Mouse (Mus musculus): ENCODE results near the gene Osbpl9. TPM values are rescaled to one million over a fixed set of nuclear protein-coding genes. Genes with fewer than 3 reads are reported as not detected.

The Osbpl9 gene
- total and polyA plus RNA-seq, 3 experiments = 55.5 to 73.5 (median 59.2) TPM

- no peak overlapping the region for H3K4me3 ChIP-seq (replicated peaks in 1 of 3; ENCODE audit: low read depth in 2 of 3, low read length in 2 of 3, poor library complexity in 1 of 3)
- peaks cover 8 to 17% of the 10 kb centered on the region in 2 experiments; a peak in 3 of 4 replicates for H3K4me1 ChIP-seq (ENCODE audit: control insufficient read depth in 1 of 2, insufficient read depth in 2 of 2)
- no peaks in the 10 kb centered on the region for H3K36me3 ChIP-seq (replicated peaks in 1 of 2; ENCODE audit: control insufficient read depth in 1 of 2, insufficient read depth in 1 of 2, low read length in 1 of 2)
- no peak for DNase-seq (ENCODE audit: extremely low read depth)
- no peaks in the 10 kb centered on the region for H3K9me3 ChIP-seq (replicated peaks; ENCODE audit: low read length)
- in situ Hi-C loops (cut with MboI; ENCODE audit: low pct_ligation_motif_present, low pct_unique_long_range_greater_than_20kb, low sequenced_read_pairs) = no loop called here
- TF ChIP-seq HCFC1 (IDR thresholded peaks at IDR 0.05; ENCODE audit: low read depth, low read length) (no peak), CHD2 (IDR thresholded peaks at IDR 0.05; ENCODE audit: low read length) (no peak), MEF2A (IDR thresholded peaks at IDR 0.05; ENCODE audit: borderline replicate concordance, low read depth, low read length) (no peak), CHD1 (IDR thresholded peaks at IDR 0.05; ENCODE audit: low read depth, low read length) (no peak), TCF12 (IDR thresholded peaks at IDR 0.05; ENCODE audit: low read depth, low read length) (no peak), USF1 (IDR thresholded peaks at IDR 0.05; ENCODE audit: low read depth, low read length) (no peak), SMC3 (IDR thresholded peaks at IDR 0.05; ENCODE audit: low read depth, low read length) (no peak), KAT2A (IDR thresholded peaks at IDR 0.05; ENCODE audit: insufficient replicate concordance, low read length) (no peak), EP300 (IDR thresholded peaks at IDR 0.05; ENCODE audit: low read length) (no peak), MAX (IDR thresholded peaks at IDR 0.05; ENCODE audit: low read length) (no peak), POLR2A (IDR thresholded peaks at IDR 0.05; ENCODE audit: low read depth, low read length) (no peak)
- H3K27me3 ChIP-seq (replicated peaks) = no peaks in the 10 kb centered on the region
- H3K9ac ChIP-seq (ENCODE audit: insufficient read depth, low read depth) = no peak overlapping the region
- H3K4me2 ChIP-seq (ENCODE audit: insufficient read depth, low read depth, poor library complexity, severe bottlenecking) = no peak overlapping the region
- no peaks in the 10 kb centered on the region for H3K79me2 ChIP-seq (replicated peaks; ENCODE audit: control insufficient read depth, extremely low read depth, insufficient read depth, poor library complexity, severe bottlenecking)
- no peak overlapping the region for H3K27ac ChIP-seq (ENCODE audit: insufficient read depth, low read depth)
- dilution Hi-C loops (cut with MboI; ENCODE audit: extremely low pct_ligation_motif_present, extremely low pct_unique_long_range_greater_than_20kb, low sequenced_read_pairs) = no loop called here
Measured at GRCm38 (mm10) chr4:109218008-109218407, 15.9 kb upstream of the Osbpl9 start.

- Histone ChIP-seq H3K9ac (ENCODE audit: insufficient read depth, low read depth) (no peak overlapping the region), H3K79me2 (replicated peaks; ENCODE audit: control insufficient read depth, extremely low read depth, insufficient read depth, poor library complexity, severe bottlenecking) (no peaks in the 10 kb centered on the region), H3K4me1 (ENCODE audit: control insufficient read depth in 1 of 2, insufficient read depth in 2 of 2) (peaks cover 12 to 13% of the 10 kb centered on the region in 2 experiments), H3K4me2 (ENCODE audit: insufficient read depth, low read depth, poor library complexity, severe bottlenecking) (no peak overlapping the region), H3K9me3 (replicated peaks; ENCODE audit: low read length) (no peaks in the 10 kb centered on the region), H3K4me3 (replicated peaks in 1 of 3; ENCODE audit: low read depth in 2 of 3, low read length in 2 of 3, poor library complexity in 1 of 3) (no peak overlapping the region), H3K27ac (ENCODE audit: insufficient read depth, low read depth) (no peak overlapping the region), H3K36me3 (replicated peaks in 1 of 2; ENCODE audit: control insufficient read depth in 1 of 2, insufficient read depth in 1 of 2, low read length in 1 of 2) (no peaks in the 10 kb centered on the region), H3K27me3 (replicated peaks) (peaks cover 1% of the 10 kb centered on the region)
- in situ Hi-C loops (cut with MboI; ENCODE audit: low pct_ligation_motif_present, low pct_unique_long_range_greater_than_20kb, low sequenced_read_pairs) (no loop called here), dilution Hi-C loops (cut with MboI; ENCODE audit: extremely low pct_ligation_motif_present, extremely low pct_unique_long_range_greater_than_20kb, low sequenced_read_pairs) (no loop called here)
- DNase-seq (ENCODE audit: extremely low read depth) = no peak
- TF ChIP-seq NELFE (IDR thresholded peaks at IDR 0.05; ENCODE audit: low read depth, low read length) (no peak), ZNF384 (IDR thresholded peaks at IDR 0.05; ENCODE audit: low read depth, low read length) (no peak)
Measured at GRCm38 (mm10) chr4:109213986-109214385, 11.9 kb upstream of the Osbpl9 start.

GRCm38 (mm10) chr4:109210881-109211280 is 8.8 kb upstream of the Osbpl9 start:
- Histone ChIP-seq H3K27ac (ENCODE audit: insufficient read depth, low read depth) (no peak overlapping the region), H3K9me3 (replicated peaks; ENCODE audit: low read length) (no peaks in the 10 kb centered on the region), H3K36me3 (replicated peaks in 1 of 2; ENCODE audit: control insufficient read depth in 1 of 2, insufficient read depth in 1 of 2, low read length in 1 of 2) (no peaks in the 10 kb centered on the region), H3K4me3 (replicated peaks in 1 of 3; ENCODE audit: low read depth in 2 of 3, low read length in 2 of 3, poor library complexity in 1 of 3) (no peak overlapping the region), H3K79me2 (replicated peaks; ENCODE audit: control insufficient read depth, extremely low read depth, insufficient read depth, poor library complexity, severe bottlenecking) (no peaks in the 10 kb centered on the region), H3K4me2 (ENCODE audit: insufficient read depth, low read depth, poor library complexity, severe bottlenecking) (no peak overlapping the region), H3K27me3 (replicated peaks) (peaks cover 1% of the 10 kb centered on the region), H3K9ac (ENCODE audit: insufficient read depth, low read depth) (no peak overlapping the region), H3K4me1 (ENCODE audit: control insufficient read depth in 1 of 2, insufficient read depth in 2 of 2) (peaks cover 6% of the 10 kb centered on the region in 2 experiments; a peak in 3 of 4 replicates)
- in situ Hi-C loops (cut with MboI; ENCODE audit: low pct_ligation_motif_present, low pct_unique_long_range_greater_than_20kb, low sequenced_read_pairs) (no loop called here), dilution Hi-C loops (cut with MboI; ENCODE audit: extremely low pct_ligation_motif_present, extremely low pct_unique_long_range_greater_than_20kb, low sequenced_read_pairs) (no loop called here)
- TF ChIP-seq JUND (conservative IDR thresholded peaks at IDR 0.05; ENCODE audit: low read depth, low read length) (no peak), IRF4 (IDR thresholded peaks at IDR 0.05; ENCODE audit: low read depth, low read length) (no peak), E2F4 (IDR thresholded peaks at IDR 0.05; ENCODE audit: insufficient replicate concordance, low read depth, low read length) (no peak), CHD1 (IDR thresholded peaks at IDR 0.05; ENCODE audit: low read depth, low read length) (no peak), USF2 (conservative IDR thresholded peaks at IDR 0.05; ENCODE audit: low read depth, low read length) (no peak), ZC3H11A (IDR thresholded peaks at IDR 0.05; ENCODE audit: low read depth, low read length) (no peak), JUN (IDR thresholded peaks at IDR 0.05; ENCODE audit: insufficient read depth, low read depth, low read length) (no peak), MAX (IDR thresholded peaks at IDR 0.05; ENCODE audit: low read length) (no peak), ZKSCAN1 (IDR thresholded peaks at IDR 0.05; ENCODE audit: borderline replicate concordance, low read depth, low read length) (no peak), MAFK (IDR thresholded peaks at IDR 0.05; ENCODE audit: insufficient replicate concordance, low read length) (no peak), MAZ (IDR thresholded peaks at IDR 0.05; ENCODE audit: low read depth, low read length) (no peak), GABPA (IDR thresholded peaks at IDR 0.05; ENCODE audit: insufficient replicate concordance, low read depth, low read length) (no peak), MEF2A (IDR thresholded peaks at IDR 0.05; ENCODE audit: borderline replicate concordance, low read depth, low read length) (no peak), KAT2A (IDR thresholded peaks at IDR 0.05; ENCODE audit: insufficient replicate concordance, low read length) (no peak), ETS1 (conservative IDR thresholded peaks at IDR 0.05; ENCODE audit: low read depth, low read length) (no peak), CTCF (conservative IDR thresholded peaks at IDR 0.05 in 1 of 2, IDR thresholded peaks at IDR 0.05 in 1 of 2; ENCODE audit: low read depth in 2 of 2, low read length in 2 of 2) (no peak)
- DNase-seq (ENCODE audit: extremely low read depth) = no peak

Data from CH12.LX (cell line).